ENCODE assay signal across 8 mouse cellular contexts in the genomic region with DNA sequence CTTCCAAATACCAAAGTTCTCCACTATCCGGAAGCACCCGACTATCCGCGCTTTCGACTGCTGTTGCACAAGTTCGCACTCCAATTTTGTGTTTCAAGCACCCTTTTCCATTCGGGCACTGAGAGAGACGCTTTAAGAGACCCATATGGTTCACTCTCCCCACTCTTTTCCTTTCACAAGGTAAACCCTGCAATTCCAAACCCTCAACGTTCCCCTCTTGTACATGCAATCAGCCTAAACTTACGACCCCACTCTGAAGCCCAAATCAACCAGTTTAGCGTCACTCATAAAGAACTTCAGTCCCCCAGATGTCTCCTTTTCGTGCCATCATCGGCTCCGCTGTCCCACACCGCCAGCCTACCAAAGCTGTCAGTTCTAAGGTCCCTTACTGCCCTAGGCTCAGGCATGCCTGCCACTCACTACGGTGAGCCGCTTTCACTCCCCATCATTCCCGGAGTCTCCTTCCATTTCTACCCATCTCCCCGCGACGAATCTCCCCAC. TPM values are rescaled to one million over a fixed set of nuclear protein-coding genes. Genes with fewer than 3 reads are reported as not detected.
DNase-seq lines count a peak whose midpoint lies in the region; ATAC-seq and TF ChIP-seq lines count a peak whose summit lies in the region.

No protein-coding gene starts in this region.

- peak overlapping the region; percentile 72 for H3K9ac ChIP-seq in hindbrain, embryonic 14.5 days
- H3K9ac ChIP-seq in liver, postnatal 0 days (replicated peaks), result peak overlapping the region; percentile 81

- peaks cover 54% of the 10 kb centered on the region for H3K4me1 ChIP-seq in megakaryocyte, embryonic 14.5 days
- peaks cover 5% of the 10 kb centered on the region for H3K4me1 ChIP-seq in cortical plate, adult 2 months (ENCODE audit: control insufficient read depth, insufficient read depth, low read length)
- peaks cover 21% of the 10 kb centered on the region for H3K4me1 ChIP-seq in hindbrain, embryonic 14.5 days (replicated peaks; ENCODE audit: control insufficient read depth, insufficient read depth, low read length)
- H3K4me1 ChIP-seq in liver, postnatal 0 days (ENCODE audit: insufficient read depth), result peaks cover 33% of the 10 kb centered on the region

- peak overlapping the region; percentile 71 for H3K4me2 ChIP-seq in hindbrain, embryonic 14.5 days (replicated peaks)
- peak overlapping the region; percentile 99 for H3K4me2 ChIP-seq in liver, postnatal 0 days (ENCODE audit: low read depth, low read length)

- intact Hi-C loops in left cerebral cortex, postnatal 4 days (cut with DNase I), result loop anchor here (10.0 kb wide), 1 partner anchor 114 kb away; no protein-coding TSS in a partner anchor

- no peak for TF ChIP-seq EP300 in liver, postnatal 0 days (IDR thresholded peaks at IDR 0.05; ENCODE audit: low read depth)

- 0 out of 2 replicates have a peak overlapping the region, but pooled peaks have one; percentile 22 for H3K27ac ChIP-seq in cortical plate, adult 2 months (ENCODE audit: insufficient read depth, low read length)
- H3K27ac ChIP-seq in hindbrain, embryonic 14.5 days, result peak overlapping the region; percentile 96
- H3K27ac ChIP-seq in liver, postnatal 0 days (ENCODE audit: low read depth), result no peak overlapping the region

- DNase-seq in hindbrain, embryonic 14.5 days (ENCODE audit: low spot score), result no peak
- DNase-seq in liver, postnatal 0 days, result peak; percentile 25
- DNase-seq in retina, embryonic 14.5 days (ENCODE audit: low spot score), result peak; percentile 49
- DNase-seq in left cerebral cortex, postnatal 4 days, result no peak
- no peak for DNase-seq in gastrocnemius, adult 18-20 months (ENCODE audit: low spot score)

- no peak for ATAC-seq in megakaryocyte, adult 5-6 weeks (ENCODE audit: poor library complexity, severe bottlenecking)
- no peak for ATAC-seq in hindbrain, embryonic 14.5 days (ENCODE audit: low FRiP score)
- ATAC-seq in liver, postnatal 0 days, result no peak

- peaks cover 18% of the 10 kb centered on the region for H3K36me3 ChIP-seq in megakaryocyte, embryonic 14.5 days (replicated peaks; ENCODE audit: low read length)
- no peaks in the 10 kb centered on the region for H3K36me3 ChIP-seq in hindbrain, embryonic 14.5 days (replicated peaks; ENCODE audit: control insufficient read depth, insufficient read depth)
- no peaks in the 10 kb centered on the region; the same call in 1 of the 2 replicates for H3K36me3 ChIP-seq in liver, postnatal 0 days (replicated peaks; ENCODE audit: insufficient read depth, low read length)

- under 1% methylated on average over 21 of the region's 21 CpGs for WGBS in hindbrain, embryonic 14.5 days
- under 1% methylated on average over 21 of the region's 21 CpGs for WGBS in liver, postnatal 0 days (ENCODE audit: insufficient replicate concordance)

- no peaks in the 10 kb centered on the region for H3K9me3 ChIP-seq in megakaryocyte, embryonic 14.5 days
- H3K9me3 ChIP-seq in hindbrain, embryonic 14.5 days (ENCODE audit: control insufficient read depth, low read length), result no peaks in the 10 kb centered on the region
- H3K9me3 ChIP-seq in liver, postnatal 0 days (ENCODE audit: low read length), result no peaks in the 10 kb centered on the region

- TF ChIP-seq POLR2A in cortical plate, adult 2 months (IDR thresholded peaks at IDR 0.05; ENCODE audit: extremely low read depth, insufficient read depth, low read length), result no peak

- peak overlapping the region; percentile 98 for H3K4me3 ChIP-seq in megakaryocyte, embryonic 14.5 days (replicated peaks)
- H3K4me3 ChIP-seq in cortical plate, adult 2 months (ENCODE audit: insufficient read depth, low read length), result peak overlapping the region; percentile 72
- peak overlapping the region; percentile 89 for H3K4me3 ChIP-seq in hindbrain, embryonic 14.5 days (replicated peaks; ENCODE audit: low read length)
- H3K4me3 ChIP-seq in liver, postnatal 0 days (ENCODE audit: low read depth, low read length), result peak overlapping the region; percentile 95

- TF ChIP-seq CTCF in cortical plate, adult 2 months (IDR thresholded peaks at IDR 0.05; ENCODE audit: extremely low read depth, insufficient read depth, low read length), result no peak
- TF ChIP-seq CTCF in liver, postnatal 0 days (IDR thresholded peaks at IDR 0.05; ENCODE audit: low read depth), result no peak

- no peaks in the 10 kb centered on the region for H3K27me3 ChIP-seq in megakaryocyte, embryonic 14.5 days (replicated peaks)
- H3K27me3 ChIP-seq in hindbrain, embryonic 14.5 days (ENCODE audit: control insufficient read depth, insufficient read depth, low read length), result no peaks in the 10 kb centered on the region
- no peaks in the 10 kb centered on the region for H3K27me3 ChIP-seq in liver, postnatal 0 days (ENCODE audit: insufficient read depth, low read length)

RNA-seq across cellular contexts. Expression of a gene that starts 1.1 kb away (rescaled TPM):
- 1.5 and 3.8 TPM in 2 replicates for polyA plus RNA-seq in megakaryocyte, embryonic 14.5 days (2012; ENCODE audit: insufficient read depth, low replicate concordance)
- 9.0 and 10.5 TPM in 2 replicates for total RNA-seq in megakaryocyte, adult 5-6 weeks (2015)
- 9.8 and 10.9 TPM in 2 replicates for total RNA-seq in megakaryocyte, adult 5-6 weeks (2017)
- polyA plus RNA-seq in cortical plate, adult 2 months (2012; rRNA removed), result 26.4 and 27.5 TPM in 2 replicates
- polyA plus RNA-seq in hindbrain, embryonic 14.5 days (2014; fragmentation: Nextera tagmentation; extraction: Ambion mirVana), result 15.2 and 17.0 TPM in 2 replicates
- polyA plus RNA-seq in liver, postnatal 0 days (2015; fragmentation: Nextera tagmentation; extraction: Ambion mirVana), result 1.5 and 1.9 TPM in 2 replicates
- 10 to 100 TPM; 56.3 to 60.1 TPM for total RNA-seq in left cerebral cortex, postnatal 4 days (2021)
- total RNA-seq in gastrocnemius, adult 18-20 months (2021), result 10 to 100 TPM; 10.8 to 12.5 TPM

RNA-seq across cellular contexts. Expression of a gene that starts 1.2 kb away (rescaled TPM):
- polyA plus RNA-seq in megakaryocyte, embryonic 14.5 days (2012; ENCODE audit: insufficient read depth, low replicate concordance), result 4.8 and 35.5 TPM in 2 replicates
- 348 and 402 TPM in 2 replicates for total RNA-seq in megakaryocyte, adult 5-6 weeks (2015)
- 537 and 557 TPM in 2 replicates for total RNA-seq in megakaryocyte, adult 5-6 weeks (2017)
- polyA plus RNA-seq in cortical plate, adult 2 months (2012; rRNA removed), result 265 and 279 TPM in 2 replicates
- polyA plus RNA-seq in hindbrain, embryonic 14.5 days (2014; fragmentation: Nextera tagmentation; extraction: Ambion mirVana), result 461 and 464 TPM in 2 replicates
- 271 and 284 TPM in 2 replicates for polyA plus RNA-seq in liver, postnatal 0 days (2015; fragmentation: Nextera tagmentation; extraction: Ambion mirVana)
- 100 to 1,000 TPM; 248 to 253 TPM for total RNA-seq in left cerebral cortex, postnatal 4 days (2021)
- total RNA-seq in gastrocnemius, adult 18-20 months (2021), result 100 to 1,000 TPM; 109 to 111 TPM

Comparison
In these comparisons a context has a peak if more than half of its experiments do, and no peak if none do; other contexts are left out.
1. DNase-seq: peak in liver, postnatal 0 days (single experiment) and retina, embryonic 14.5 days (single experiment); none in hindbrain, embryonic 14.5 days (single experiment), left cerebral cortex, postnatal 4 days (single experiment) and gastrocnemius, adult 18-20 months (single experiment).
2. Peak in every context shown above with its lines, with median percentiles within 50 percentile points of each other: H3K4me3 ChIP-seq.